In the genomic region with DNA sequence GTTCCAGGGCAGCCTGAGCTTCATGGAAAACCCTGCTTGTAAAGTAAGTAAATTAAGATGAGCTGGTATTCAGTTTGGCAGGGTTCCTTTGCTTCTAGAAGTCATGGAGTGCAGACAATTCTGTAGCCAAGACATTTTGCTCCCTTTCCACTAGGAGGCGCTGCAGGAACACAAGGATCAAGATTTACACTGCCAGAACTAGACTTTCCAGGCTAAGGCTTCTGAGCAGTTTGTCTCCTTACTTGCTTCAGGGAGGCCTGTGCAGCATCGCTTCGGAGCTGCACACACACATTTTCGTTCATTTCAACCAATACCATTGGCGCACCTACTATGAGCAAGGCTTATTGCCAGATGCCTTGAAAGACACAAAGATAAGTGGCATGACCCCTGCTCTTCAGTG, we compare ENCODE assay signal across 8 mouse cellular contexts.
DNase-seq lines count a peak whose midpoint lies in the region; ATAC-seq and TF ChIP-seq lines count a peak whose summit lies in the region.

No protein-coding gene starts in this region.

- H3K36me3 ChIP-seq in forebrain, embryonic 10.5 days (replicated peaks): no peaks in the 10 kb centered on the region
- no peaks in the 10 kb centered on the region for H3K36me3 ChIP-seq in forebrain, embryonic 12.5 days (replicated peaks)
- H3K36me3 ChIP-seq in stomach, postnatal 0 days (ENCODE audit: control insufficient read depth, insufficient read depth, low read length): no peaks in the 10 kb centered on the region

- 45% methylated on average over 5 of the region's 5 CpGs for WGBS in forebrain, embryonic 10.5 days
- WGBS in forebrain, embryonic 12.5 days: 40% methylated on average over 5 of the region's 5 CpGs
- WGBS in stomach, postnatal 0 days: 28% methylated on average over 5 of the region's 5 CpGs

- TF ChIP-seq CTCF in stomach, postnatal 0 days (IDR thresholded peaks at IDR 0.05; ENCODE audit: low read depth): peak; percentile 85

- ATAC-seq in forebrain, embryonic 12.5 days (ENCODE audit: low FRiP score): no peak
- 0 out of 2 replicates have a peak, but pooled peaks have one; percentile 59 for ATAC-seq in megakaryocyte-erythroid progenitor cell, adult 5-6 weeks (replicated peaks; ENCODE audit: low FRiP score, low TSS enrichment, poor library complexity, severe bottlenecking)
- ATAC-seq in stomach, postnatal 0 days (ENCODE audit: low FRiP score, low TSS enrichment): no peak

- no peak overlapping the region for H3K27ac ChIP-seq in forebrain, embryonic 10.5 days
- H3K27ac ChIP-seq in forebrain, embryonic 12.5 days: no peak overlapping the region
- H3K27ac ChIP-seq in stomach, postnatal 0 days (replicated peaks): no peak overlapping the region

- H3K4me2 ChIP-seq in forebrain, embryonic 12.5 days: no peak overlapping the region
- H3K4me2 ChIP-seq in stomach, postnatal 0 days (replicated peaks; ENCODE audit: low read depth): no peak overlapping the region

- no peak overlapping the region for H3K4me3 ChIP-seq in forebrain, embryonic 10.5 days
- no peak overlapping the region for H3K4me3 ChIP-seq in forebrain, embryonic 12.5 days (replicated peaks)
- no peak overlapping the region for H3K4me3 ChIP-seq in stomach, postnatal 0 days (ENCODE audit: low read depth, low read length)

- H3K9me3 ChIP-seq in forebrain, embryonic 10.5 days: no peaks in the 10 kb centered on the region
- no peaks in the 10 kb centered on the region for H3K9me3 ChIP-seq in forebrain, embryonic 12.5 days
- H3K9me3 ChIP-seq in stomach, postnatal 0 days (ENCODE audit: control insufficient read depth, low read length): no peaks in the 10 kb centered on the region

- H3K27me3 ChIP-seq in forebrain, embryonic 10.5 days (ENCODE audit: poor library complexity, severe bottlenecking): no peaks in the 10 kb centered on the region
- H3K27me3 ChIP-seq in forebrain, embryonic 12.5 days: no peaks in the 10 kb centered on the region
- no peaks in the 10 kb centered on the region for H3K27me3 ChIP-seq in stomach, postnatal 0 days (ENCODE audit: control insufficient read depth, insufficient read depth, low read length)

- H3K9ac ChIP-seq in forebrain, embryonic 12.5 days: no peak overlapping the region
- no peak overlapping the region for H3K9ac ChIP-seq in stomach, postnatal 0 days (ENCODE audit: low read length)

- H3K4me1 ChIP-seq in forebrain, embryonic 10.5 days: no peaks in the 10 kb centered on the region
- H3K4me1 ChIP-seq in forebrain, embryonic 12.5 days: no peaks in the 10 kb centered on the region
- H3K4me1 ChIP-seq in stomach, postnatal 0 days (replicated peaks; ENCODE audit: control insufficient read depth, insufficient read depth): no peaks in the 10 kb centered on the region

- DNase-seq in forebrain, embryonic 10.5 days (ENCODE audit: extremely low spot score, low spot score): peak; percentile 28
- DNase-seq in ES-CJ7 (ENCODE audit: low read depth, low spot score): peak; percentile 63
- peak; percentile 52 to 59 for DNase-seq in cerebellum, adult 18-20 months
- DNase-seq in frontal cortex, adult 2 months (ENCODE audit: extremely low spot score in 1 of 2, low spot score in 1 of 2): peak; percentile 10 to 67
- DNase-seq in layer of hippocampus, adult 9-10 months (ENCODE audit: low spot score): peak; percentile 20
- DNase-seq in stomach, postnatal 0 days (ENCODE audit: low spot score): peak; percentile 45

- TF ChIP-seq EP300 in stomach, postnatal 0 days (optimal IDR thresholded peaks at IDR 0.05): no peak
